Mouse (Mus musculus): ENCODE results near the gene Polr2j. TPM values are rescaled to one million over a fixed set of nuclear protein-coding genes. Genes with fewer than 3 reads are reported as not detected.
"Not testable (repeated sequence)": the region's sequence is repeated elsewhere in the genome, so short reads cannot be mapped to it uniquely, and the experiment has no call there.

Gene Polr2j
- polyA plus RNA-seq, 1 experiment, result 89.4 TPM

DNA sequence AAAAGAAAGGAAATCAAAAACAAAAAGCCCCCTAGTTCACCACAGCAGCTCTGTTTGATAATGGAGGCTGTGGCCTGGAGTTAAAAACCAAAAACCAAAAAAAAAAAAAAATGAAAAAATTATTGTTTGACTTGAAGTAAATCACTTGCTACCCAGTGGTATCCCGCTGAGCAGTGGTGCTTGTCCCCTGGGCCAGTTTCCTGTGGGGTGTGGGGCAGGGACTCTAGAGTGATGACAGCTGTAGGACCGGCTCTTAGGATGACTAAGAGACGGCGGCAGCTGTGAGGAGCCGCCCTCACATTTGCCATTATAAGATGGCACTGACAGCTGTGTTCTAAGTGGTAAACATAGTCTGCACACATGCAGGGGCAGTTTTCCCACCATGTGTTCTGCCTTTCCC, 39.0 kb downstream of the Polr2j start:
- Histone ChIP-seq H3K4me3 (ENCODE audit: control insufficient read depth, insufficient read depth, low read length) (no peak overlapping the region), H3K27me3 (ENCODE audit: control insufficient read depth, insufficient read depth, low read length) (no peaks in the 10 kb centered on the region), H3K4me1 (replicated peaks; ENCODE audit: control insufficient read depth, insufficient read depth, low read length) (peaks cover 3% of the 10 kb centered on the region; the same call in 1 of the 2 replicates), H3K27ac (ENCODE audit: control insufficient read depth, insufficient read depth, low read length) (no peak overlapping the region), H3K36me3 (ENCODE audit: control insufficient read depth, insufficient read depth, low read length) (peaks cover 5% of the 10 kb centered on the region)
- TF ChIP-seq POLR2A (IDR thresholded peaks at IDR 0.05; ENCODE audit: control insufficient read depth, extremely low read depth, insufficient read depth, low read length, poor library complexity) (no peak), CTCF (IDR thresholded peaks at IDR 0.05; ENCODE audit: borderline replicate concordance, control insufficient read depth, extremely low read depth, insufficient read depth, low read length, poor library complexity) (no peak)
- 57% methylated on average over 5 of the region's 5 CpGs for WGBS
- DNase-seq, result no peak

DNA sequence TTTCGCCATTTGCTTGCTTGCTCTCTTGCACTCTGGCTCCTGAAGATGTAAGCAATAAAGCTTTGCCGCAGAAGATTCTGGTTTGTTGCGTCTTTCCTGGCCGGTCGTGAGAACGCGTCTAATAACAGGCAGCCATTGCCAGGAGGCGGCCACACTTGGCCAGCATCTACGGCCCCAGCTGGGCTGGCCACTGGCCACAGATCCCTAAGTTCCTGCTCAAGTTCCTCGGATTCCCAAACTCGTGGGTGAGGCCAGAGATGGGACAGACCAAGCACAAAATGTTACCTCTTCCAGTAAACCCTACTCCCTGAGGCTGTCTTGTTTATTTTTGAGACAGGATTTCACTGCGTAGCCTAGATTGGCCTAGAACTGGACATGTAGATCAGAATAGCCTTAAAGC, 43.7 kb downstream of the Polr2j start:
- DNase-seq; H3K4me1 ChIP-seq (replicated peaks; ENCODE audit: control insufficient read depth, insufficient read depth, low read length); H3K27ac ChIP-seq (ENCODE audit: control insufficient read depth, insufficient read depth, low read length); H3K27me3 ChIP-seq (ENCODE audit: control insufficient read depth, insufficient read depth, low read length); H3K4me3 ChIP-seq (ENCODE audit: control insufficient read depth, insufficient read depth, low read length): not testable (repeated sequence)
- peaks cover 24% of the 10 kb centered on the region for H3K36me3 ChIP-seq (ENCODE audit: control insufficient read depth, insufficient read depth, low read length)
- 98% methylated on average over 11 of the region's 12 CpGs for WGBS

DNA sequence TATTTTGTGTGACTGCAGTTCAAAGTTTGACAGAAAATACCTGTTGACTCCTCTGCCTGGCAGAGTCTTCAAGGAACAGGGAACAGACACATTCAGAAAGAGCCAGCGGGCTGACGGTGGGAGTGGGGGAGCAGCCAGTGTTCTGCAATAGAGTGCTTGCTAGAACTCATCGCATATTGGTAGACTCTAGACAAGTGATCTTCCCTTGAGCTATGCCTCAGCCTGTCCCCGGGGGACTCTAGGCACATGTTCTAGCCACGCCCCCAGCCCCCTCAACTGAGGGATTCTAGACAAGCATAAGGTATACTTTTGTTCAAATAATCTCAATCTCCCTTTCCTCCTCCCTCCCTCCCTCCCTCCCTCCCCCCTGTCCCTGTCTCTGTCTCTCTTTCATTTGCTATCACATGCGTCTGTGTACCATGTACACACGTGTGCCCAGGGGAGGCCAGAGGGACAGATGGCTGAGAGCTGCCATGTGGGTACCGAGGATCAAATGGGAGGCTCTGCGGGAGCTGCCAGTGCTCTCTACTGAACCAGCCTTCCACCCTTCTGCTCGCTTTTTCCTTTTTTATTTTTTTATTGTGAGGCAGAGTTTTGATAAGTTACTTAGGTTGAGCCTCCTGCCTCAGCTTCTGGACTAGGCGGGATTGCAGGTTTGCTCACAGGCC, 47.5 kb downstream of the Polr2j start:
- no peak overlapping the region for H3K4me3 ChIP-seq (ENCODE audit: control insufficient read depth, insufficient read depth, low read length)
- no peak overlapping the region for H3K27ac ChIP-seq (ENCODE audit: control insufficient read depth, insufficient read depth, low read length)
- H3K27me3 ChIP-seq (ENCODE audit: control insufficient read depth, insufficient read depth, low read length), result no peaks in the 10 kb centered on the region
- no peak for DNase-seq
- TF ChIP-seq CTCF (IDR thresholded peaks at IDR 0.05; ENCODE audit: borderline replicate concordance, control insufficient read depth, extremely low read depth, insufficient read depth, low read length, poor library complexity) (no peak), POLR2A (IDR thresholded peaks at IDR 0.05; ENCODE audit: control insufficient read depth, extremely low read depth, insufficient read depth, low read length, poor library complexity) (no peak)
- peaks cover 43% of the 10 kb centered on the region for H3K36me3 ChIP-seq (ENCODE audit: control insufficient read depth, insufficient read depth, low read length)
- 97% methylated on average over 11 of the region's 11 CpGs for WGBS
- H3K4me1 ChIP-seq (replicated peaks; ENCODE audit: control insufficient read depth, insufficient read depth, low read length), result peaks cover 6% of the 10 kb centered on the region; the same call in 1 of the 2 replicates

DNA sequence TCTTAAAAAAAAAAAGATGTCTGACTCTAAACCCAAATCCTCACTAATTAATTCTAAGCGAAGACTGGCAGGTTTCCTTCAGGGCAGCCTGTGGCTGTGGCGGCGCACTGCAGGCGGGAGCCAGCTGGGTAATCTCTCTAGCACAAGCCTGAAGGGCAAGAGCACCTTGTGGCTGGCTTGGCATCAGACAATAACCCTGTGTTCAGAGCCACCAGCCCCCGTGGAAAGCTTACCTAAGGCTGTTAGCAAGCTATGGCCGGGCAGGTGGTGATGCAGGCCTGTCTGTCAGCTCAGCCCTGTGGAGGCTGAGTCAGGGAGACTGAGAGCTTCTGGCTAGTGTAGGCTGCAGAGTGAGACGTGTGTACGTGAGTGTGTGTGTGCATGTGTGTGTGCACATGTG, 48.8 kb downstream of the Polr2j start:
- Histone ChIP-seq H3K4me1 (replicated peaks; ENCODE audit: control insufficient read depth, insufficient read depth, low read length) (peaks cover 12% of the 10 kb centered on the region), H3K27ac (ENCODE audit: control insufficient read depth, insufficient read depth, low read length) (no peak overlapping the region), H3K36me3 (ENCODE audit: control insufficient read depth, insufficient read depth, low read length) (peaks cover 40% of the 10 kb centered on the region), H3K27me3 (ENCODE audit: control insufficient read depth, insufficient read depth, low read length) (no peaks in the 10 kb centered on the region), H3K4me3 (ENCODE audit: control insufficient read depth, insufficient read depth, low read length) (no peak overlapping the region)
- DNase-seq, result no peak
- TF ChIP-seq POLR2A (IDR thresholded peaks at IDR 0.05; ENCODE audit: control insufficient read depth, extremely low read depth, insufficient read depth, low read length, poor library complexity) (no peak), CTCF (IDR thresholded peaks at IDR 0.05; ENCODE audit: borderline replicate concordance, control insufficient read depth, extremely low read depth, insufficient read depth, low read length, poor library complexity) (no peak)
- 89% methylated on average over 8 of the region's 8 CpGs for WGBS

DNA sequence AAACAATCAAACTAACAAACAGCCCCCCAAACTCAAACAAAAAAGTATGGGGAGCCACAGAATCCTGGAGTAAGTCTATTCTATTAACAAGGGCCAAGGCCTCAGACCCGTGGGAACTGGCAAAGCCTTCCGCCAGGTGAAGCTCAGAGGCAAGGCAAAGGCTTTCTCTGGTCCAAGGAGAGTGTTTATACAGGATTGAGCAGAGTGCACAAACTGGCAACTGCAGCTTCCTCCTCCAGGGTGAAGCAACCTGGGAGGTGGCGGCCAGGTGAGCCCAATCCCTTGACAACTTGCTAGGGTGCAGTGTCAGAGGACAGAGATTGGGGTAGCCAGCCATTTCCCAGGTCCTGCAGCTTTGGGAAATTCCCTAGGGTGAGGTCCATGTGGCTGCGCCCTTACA, 50.9 kb downstream of the Polr2j start:
- Histone ChIP-seq H3K4me1 (replicated peaks; ENCODE audit: control insufficient read depth, insufficient read depth, low read length) (peaks cover 23% of the 10 kb centered on the region), H3K36me3 (ENCODE audit: control insufficient read depth, insufficient read depth, low read length) (peaks cover 28% of the 10 kb centered on the region), H3K27ac (ENCODE audit: control insufficient read depth, insufficient read depth, low read length) (no peak overlapping the region), H3K27me3 (ENCODE audit: control insufficient read depth, insufficient read depth, low read length) (no peaks in the 10 kb centered on the region), H3K4me3 (ENCODE audit: control insufficient read depth, insufficient read depth, low read length) (no peak overlapping the region)
- 95% methylated on average over 4 of the region's 4 CpGs for WGBS
- DNase-seq, result no peak
- TF ChIP-seq POLR2A (IDR thresholded peaks at IDR 0.05; ENCODE audit: control insufficient read depth, extremely low read depth, insufficient read depth, low read length, poor library complexity) (no peak), CTCF (IDR thresholded peaks at IDR 0.05; ENCODE audit: borderline replicate concordance, control insufficient read depth, extremely low read depth, insufficient read depth, low read length, poor library complexity) (no peak)

DNA sequence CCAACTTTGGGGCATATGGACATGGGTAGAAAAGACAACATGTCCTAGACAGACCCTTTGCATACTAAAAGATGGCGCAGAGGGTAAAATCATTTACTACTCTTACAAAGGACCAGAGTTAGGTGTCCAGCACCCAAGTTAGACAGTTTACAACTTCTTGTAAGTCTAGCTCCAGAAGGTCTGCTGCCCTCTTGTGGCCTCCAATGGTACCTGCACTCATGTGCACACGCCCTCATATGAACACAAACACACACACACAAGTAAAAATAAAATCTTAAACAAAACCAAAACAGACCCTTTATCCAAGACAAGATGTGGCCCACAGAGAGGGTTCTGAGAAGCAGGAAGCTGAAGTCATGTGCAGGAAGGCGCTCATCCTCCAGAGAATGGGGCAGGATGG, 51.6 kb downstream of the Polr2j start:
- Histone ChIP-seq H3K27me3 (ENCODE audit: control insufficient read depth, insufficient read depth, low read length) (no peaks in the 10 kb centered on the region), H3K27ac (ENCODE audit: control insufficient read depth, insufficient read depth, low read length) (no peak overlapping the region), H3K4me3 (ENCODE audit: control insufficient read depth, insufficient read depth, low read length) (no peak overlapping the region), H3K4me1 (replicated peaks; ENCODE audit: control insufficient read depth, insufficient read depth, low read length) (peaks cover 30% of the 10 kb centered on the region), H3K36me3 (ENCODE audit: control insufficient read depth, insufficient read depth, low read length) (peaks cover 23% of the 10 kb centered on the region)
- no peak for DNase-seq
- WGBS, result 98% methylated on average over 3 of the region's 3 CpGs
- TF ChIP-seq CTCF (IDR thresholded peaks at IDR 0.05; ENCODE audit: borderline replicate concordance, control insufficient read depth, extremely low read depth, insufficient read depth, low read length, poor library complexity) (no peak), POLR2A (IDR thresholded peaks at IDR 0.05; ENCODE audit: control insufficient read depth, extremely low read depth, insufficient read depth, low read length, poor library complexity) (no peak)
